Mouse (Mus musculus) cerebellum, postnatal 36 days (tissue): ENCODE measurements around the gene Ykt6.
A peak's percentile ranks its signal among the peaks of the same experiment; 100 is the strongest.
"Not testable (repeated sequence)": the region's sequence is repeated elsewhere in the genome, so short reads cannot be mapped to it uniquely, and the experiment has no call there.

ENCODE experiments used
- DNase-seq, 2 experiments: peaks; one replicate each; pipeline ENCODE4 v3.0.0; 2021 to 2022; ENCODE audit warnings: mixed read lengths in 2 of 2

The Ykt6 gene

DNA sequence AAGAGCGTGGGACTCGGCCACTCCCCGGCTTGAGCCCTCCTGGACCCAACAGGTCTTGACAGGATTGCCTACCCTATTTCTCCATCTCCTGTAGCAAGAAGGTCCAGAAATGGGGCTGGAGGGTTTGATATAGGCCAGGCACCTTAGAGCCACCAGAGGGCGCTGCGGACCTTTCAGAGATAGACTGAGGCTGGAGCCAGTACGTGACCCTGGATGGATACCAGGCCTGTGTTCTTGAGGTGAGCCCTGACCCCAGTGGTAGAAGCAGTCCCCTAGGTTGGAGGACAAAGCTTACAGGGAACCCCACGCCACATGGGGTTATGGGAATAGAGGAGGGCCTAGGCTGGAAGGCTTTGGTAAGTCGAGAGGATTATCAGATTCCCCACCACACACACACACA lies 40.5 kb downstream of the Ykt6 start:
- peak; percentile 92 to 96 for DNase-seq

DNA sequence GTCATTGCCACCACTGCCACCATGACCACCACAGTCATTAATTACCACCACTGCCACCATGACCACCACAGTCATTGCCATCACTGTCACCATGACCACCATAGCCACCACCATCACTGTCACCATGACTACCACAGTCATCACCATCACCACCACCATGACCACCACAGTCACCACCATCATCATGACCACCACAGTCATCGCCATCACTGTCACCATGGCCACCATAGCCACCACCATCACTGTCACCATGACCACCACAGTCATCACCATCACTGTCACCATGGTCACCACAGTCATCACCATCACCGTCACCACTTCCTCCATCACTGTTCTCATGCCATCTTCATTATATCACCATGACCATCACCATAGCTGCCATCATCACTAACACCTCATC lies 43.0 kb downstream of the Ykt6 start:
- DNase-seq: no peak

DNA sequence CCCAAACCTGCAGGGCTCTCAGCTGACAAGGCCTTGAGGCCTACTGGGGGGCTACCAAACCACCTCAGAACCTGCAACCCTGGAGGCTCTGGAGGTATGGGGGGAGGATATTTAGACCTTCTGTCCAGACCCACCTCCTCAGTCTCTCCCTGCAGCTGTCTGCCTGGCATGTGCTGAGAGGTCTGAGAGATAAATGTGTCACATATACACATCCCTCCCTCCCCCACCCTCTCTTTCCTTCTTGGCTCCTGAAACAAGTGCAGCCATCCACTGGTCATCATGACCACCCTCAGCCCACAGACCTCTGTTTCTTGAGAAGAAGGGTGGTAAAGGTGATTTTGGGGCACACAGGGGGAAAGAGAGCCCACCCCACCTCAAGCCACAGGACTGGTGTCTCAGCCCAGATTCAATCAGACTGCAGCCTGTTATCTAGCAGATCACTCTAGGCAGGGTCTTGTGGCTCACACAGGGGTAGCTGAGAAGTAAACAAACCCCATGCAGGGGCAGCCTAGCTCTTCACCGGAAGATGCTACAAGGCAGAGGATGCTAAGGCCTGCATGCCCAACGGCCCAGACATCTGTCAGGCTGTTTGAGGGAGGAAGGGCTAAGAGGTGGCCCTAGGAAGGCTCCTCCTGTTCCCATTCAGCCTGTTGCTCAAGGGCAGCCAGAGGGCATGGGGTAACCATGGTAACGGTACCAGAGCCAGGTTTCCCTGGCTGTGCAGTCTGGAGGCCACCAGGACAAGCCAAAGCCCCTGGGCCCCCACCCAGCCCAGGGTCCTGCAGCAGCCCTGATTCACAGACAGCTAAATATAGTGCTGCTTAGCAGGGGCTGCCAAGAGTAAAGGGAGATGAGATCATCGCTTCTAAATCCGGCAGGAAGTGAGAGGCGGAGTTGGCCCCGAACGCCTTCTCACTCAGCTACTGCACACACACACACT lies 44.6 kb downstream of the Ykt6 start:
- DNase-seq: peak; percentile 79 to 80

DNA sequence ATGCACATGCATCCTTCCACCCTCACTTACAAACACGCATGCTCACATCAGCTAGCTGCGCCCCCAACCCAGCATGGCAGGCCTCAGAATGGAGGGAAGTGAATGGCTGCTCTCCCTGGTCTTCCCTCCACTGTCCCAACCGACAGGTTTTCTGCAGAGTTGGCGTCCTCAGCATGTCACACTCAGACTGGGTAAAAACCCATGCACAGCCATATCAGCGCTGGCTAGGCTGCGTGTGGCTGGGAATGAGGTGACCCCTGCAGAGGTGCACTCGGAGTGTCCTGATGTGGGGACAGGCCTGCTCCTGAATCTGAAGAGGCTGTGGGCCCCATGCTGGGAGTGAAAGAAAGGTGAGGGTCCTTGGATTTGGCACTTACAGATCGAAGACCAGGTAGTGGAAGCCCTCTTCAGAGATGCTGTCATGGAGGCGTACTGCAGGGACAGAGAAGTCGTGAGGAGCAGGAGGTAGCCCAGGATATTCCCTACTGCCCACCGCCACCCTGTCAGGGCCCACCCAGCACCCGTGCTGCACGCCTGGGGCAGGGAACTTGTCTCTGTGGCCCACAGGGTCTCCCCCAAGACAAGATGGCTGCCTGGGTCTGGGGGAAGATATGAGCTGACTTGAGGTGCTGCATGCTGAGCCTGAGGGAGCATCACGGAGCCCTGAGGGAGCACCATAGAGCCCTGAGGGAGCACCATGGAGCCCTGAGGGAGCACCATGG lies 45.6 kb downstream of the Ykt6 start:
- DNase-seq: peak in 1 of 2 experiments; percentile 37

DNA sequence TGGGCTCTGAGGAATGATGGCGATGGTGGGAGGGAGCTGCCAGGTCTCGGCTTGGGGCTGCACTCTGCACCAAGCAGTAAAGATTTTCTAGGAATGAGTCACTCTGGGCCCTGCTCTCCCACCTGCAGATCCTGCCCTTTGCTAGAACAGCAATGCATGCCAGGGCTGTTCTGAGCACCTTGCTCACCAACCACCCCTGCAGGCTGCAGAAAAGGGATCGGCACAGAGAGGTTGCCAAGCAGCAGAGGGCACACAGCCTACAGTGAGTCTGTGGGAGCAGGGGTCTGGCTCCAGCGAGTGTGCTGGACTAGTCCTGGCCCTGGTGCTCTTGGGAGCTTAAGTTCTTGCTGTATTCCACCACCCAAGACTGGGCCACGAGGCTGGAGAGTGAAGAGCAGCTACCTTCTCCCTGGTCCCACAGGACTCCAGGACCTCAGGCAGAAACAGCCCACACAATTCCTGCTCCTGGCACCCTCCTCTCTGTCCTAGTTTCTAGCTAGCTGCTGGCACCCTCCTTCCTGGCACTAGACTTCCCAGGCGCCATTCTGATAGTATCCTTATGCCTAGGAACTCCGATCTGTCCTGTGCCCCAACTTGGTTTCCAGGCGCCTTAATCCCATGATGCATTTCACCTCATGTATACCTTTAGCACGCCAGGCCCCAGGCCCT lies 46.6 kb downstream of the Ykt6 start:
- DNase-seq: peak; percentile 69 to 73

DNA sequence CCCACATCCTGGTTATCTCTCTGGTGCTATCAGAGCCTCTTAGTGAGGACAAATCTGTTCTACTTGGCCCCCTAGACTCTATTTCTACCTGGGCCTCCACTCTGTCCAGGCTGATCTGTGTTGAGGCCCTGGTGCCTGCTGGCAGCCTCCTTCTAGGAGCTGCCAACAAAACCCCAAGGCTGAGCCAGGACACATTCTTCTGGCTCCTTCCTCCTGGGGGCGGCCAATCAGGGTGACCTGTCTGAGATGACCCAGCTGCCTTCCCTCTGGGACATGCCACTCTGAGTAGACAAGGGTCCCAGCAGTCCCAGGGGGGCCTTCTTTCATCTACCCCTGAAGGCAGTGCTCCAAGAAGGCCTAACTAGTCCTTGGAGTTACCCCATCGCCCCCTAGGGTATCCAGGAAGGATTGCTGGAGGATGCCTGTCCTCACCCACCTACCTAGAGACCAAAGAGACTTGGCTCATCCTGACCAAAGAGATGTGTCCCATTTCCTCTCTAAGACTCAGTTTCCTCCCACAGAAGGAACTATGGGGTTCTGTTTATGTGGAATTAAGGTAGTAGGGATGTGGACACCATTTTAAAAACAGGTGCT lies 47.6 kb downstream of the Ykt6 start:
- peak in 1 of 2 experiments; percentile 42 for DNase-seq

DNA sequence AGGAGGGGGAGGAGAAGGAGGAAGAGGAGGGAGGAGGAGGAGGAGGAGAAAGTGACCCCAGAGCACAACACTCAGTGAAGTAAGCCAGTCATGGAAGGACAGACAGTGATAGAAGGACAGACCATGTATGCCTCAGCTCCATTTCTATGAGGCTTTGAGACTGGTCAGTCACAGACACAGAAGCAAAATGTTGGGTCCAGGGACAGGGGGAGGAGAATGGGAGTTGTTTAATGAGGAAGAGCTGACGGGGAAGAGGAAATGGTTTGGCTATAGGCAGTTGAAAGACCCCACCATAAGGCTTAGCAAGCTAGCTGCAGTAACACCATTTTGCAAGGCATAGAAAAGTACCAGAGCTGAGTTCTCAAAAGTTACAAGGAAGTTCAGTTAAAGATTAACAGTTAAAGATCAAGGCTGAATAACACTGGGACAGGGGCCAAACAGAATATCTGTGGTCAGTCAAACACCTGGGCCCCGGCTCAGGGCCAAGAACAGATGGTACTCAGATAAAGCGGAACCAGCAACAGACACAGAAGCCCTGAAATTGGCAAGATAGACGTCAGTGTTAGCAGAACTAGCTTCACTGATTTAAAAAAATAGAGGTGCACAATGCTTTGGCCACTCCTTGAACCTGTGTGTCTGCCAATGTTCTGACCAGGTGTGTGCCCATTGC lies 50.0 kb downstream of the Ykt6 start:
- not testable (repeated sequence) for DNase-seq

DNA sequence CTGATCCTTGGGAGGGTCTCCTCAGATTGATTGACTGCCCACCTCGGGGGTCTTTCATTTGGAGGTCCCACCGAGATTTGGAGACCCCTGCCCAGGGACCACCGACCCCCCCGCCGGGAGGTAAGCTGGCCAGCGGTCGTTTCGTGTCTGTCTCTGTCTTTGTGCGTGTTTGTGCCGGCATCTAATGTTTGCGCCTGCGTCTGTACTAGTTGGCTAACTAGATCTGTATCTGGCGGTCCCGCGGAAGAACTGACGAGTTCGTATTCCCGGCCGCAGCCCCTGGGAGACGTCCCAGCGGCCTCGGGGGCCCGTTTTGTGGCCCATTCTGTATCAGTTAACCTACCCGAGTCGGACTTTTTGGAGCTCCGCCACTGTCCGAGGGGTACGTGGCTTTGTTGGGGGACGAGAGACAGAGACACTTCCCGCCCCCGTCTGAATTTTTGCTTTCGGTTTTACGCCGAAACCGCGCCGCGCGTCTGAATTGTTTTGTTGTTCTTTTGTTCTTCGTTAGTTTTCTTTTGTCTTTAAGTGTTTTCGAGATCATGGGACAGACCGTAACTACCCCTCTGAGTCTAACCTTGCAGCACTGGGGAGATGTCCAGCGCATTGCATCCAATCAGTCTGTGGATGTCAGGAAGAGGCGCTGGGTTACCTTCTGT lies 51.0 kb downstream of the Ykt6 start:
- DNase-seq: not testable (repeated sequence)

DNA sequence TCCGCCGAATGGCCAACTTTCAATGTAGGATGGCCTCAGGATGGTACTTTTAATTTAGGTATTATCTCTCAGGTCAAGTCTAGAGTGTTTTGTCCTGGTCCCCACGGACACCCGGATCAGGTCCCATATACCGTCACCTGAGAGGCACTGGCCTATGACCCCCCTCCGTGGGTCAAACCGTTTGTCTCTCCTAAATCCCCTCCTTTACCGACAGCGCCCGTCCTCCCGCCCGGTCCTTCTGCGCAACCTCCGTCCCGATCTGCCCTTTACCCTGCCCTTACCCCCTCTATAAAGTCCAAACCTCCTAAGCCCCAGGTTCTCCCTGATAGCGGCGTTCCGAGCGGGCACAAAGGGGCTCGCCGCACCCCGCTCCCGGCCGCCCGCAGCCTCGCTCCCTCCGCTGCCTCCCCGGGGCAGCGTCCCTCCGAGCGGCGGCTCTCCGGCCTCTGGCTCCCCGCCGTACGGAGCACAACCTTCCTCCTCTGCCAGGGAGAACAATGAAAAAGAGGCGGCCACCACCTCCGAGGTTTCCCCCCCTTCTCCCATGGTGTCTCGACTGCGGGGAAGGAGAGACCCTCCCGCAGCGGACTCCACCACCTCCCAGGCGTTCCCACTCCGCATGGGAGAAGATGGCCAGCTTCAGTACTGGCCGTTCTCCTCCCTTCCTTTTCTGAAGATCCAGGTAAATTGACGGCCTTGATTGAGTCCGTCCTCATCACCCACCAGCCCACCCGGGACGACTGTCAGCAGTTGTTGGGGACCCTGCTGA lies 51.7 kb downstream of the Ykt6 start:
- DNase-seq: not testable (repeated sequence)

DNA sequence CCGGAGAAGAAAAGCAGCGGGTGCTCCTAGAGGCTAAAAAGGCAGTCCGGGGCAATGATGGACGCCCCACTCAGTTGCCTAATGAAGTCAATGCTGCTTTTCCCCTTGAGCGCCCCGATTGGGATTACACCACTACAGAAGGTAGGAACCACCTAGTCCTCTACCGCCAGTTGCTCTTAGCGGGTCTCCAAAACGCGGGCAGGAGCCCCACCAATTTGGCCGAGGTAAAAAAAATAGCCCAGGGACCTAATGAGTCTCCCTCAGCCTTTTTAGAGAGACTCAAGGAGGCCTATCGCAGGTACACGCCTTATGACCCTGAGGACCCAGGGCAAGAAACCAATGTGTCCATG lies 52.3 kb downstream of the Ykt6 start:
- peak in 1 of 2 experiments; percentile 36 for DNase-seq

DNA sequence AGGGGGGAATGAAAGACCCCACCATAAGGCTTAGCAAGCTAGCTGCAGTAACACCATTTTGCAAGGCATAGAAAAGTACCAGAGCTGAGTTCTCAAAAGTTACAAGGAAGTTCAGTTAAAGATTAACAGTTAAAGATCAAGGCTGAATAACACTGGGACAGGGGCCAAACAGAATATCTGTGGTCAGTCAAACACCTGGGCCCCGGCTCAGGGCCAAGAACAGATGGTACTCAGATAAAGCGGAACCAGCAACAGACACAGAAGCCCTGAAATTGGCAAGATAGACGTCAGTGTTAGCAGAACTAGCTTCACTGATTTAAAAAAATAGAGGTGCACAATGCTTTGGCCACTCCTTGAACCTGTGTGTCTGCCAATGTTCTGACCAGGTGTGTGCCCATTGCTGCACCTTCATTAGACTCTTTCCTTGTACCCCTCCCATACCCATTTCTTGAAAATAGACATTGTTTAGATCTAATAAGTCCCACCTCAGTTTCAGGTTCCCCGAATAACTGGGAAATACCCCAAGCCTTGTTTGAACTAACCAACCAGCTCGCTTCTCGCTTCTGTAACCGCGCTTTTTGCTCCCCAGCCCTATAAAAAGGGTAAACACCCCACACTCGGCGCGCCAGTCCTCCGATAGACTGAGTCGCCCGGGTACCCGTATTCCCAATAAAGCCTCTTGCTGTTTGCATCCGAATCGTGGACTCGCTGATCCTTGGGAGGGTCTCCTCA lies 55.4 kb downstream of the Ykt6 start:
- not testable (repeated sequence) for DNase-seq

DNA sequence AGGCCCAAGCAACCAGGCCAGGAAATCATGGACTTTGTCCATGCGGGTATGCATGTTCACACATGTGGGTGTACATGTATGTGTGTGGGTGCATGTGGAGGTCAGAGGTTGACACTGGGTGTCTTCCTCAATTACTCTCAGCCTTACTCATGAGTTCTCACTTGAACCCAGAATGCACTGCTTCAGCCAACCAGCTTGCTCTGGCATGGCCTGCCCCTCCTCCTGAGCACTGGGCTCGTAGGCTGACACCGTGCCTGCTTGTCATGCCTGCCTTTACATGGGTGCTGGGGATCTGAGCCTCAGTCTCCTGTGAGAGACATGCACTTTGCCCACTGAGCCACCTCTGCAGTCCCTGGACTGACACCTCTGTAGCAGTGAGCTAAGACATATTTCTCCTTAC lies 56.4 kb downstream of the Ykt6 start:
- DNase-seq: no peak

DNA sequence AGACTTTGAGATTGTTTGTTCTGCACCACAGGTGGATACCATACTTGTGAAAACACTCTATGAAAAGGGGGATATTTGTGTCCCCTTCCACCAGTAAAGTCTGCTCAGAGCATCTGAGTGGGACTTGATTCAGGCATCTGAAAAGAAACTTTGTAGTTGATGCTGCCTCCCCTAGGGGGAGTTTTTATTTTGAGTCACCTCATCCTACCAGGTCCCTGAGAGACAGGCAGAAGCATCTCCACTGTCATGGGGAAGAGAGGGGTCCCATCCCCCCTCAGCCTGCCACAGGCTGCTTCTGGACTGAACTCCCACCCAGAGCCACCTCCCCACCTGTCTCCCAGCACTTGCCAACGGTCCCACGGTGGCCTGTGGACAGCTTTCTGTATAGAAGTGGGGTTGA lies 57.9 kb downstream of the Ykt6 start:
- no peak for DNase-seq

DNA sequence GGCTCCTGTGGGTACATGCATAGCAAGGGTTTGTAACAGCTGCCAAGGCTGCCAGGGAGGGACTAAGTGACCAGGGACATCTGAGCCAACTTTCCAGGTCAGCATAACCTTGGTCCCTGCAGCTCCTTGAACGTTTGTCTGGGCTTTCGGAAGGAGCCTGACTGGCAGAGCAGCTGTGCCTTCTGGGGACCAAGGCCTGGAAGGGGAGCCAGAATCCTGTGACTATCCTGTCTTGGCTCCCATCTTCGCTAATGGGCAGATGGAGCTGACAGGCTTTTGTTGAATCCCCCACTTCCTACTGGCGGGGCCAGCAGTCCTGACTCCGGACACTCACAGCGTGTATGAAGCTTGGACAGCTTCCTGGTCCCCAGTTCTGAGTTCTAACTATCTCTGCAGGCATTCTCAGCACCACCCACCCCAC lies 59.5 kb downstream of the Ykt6 start:
- peak; percentile 81 for DNase-seq

DNA sequence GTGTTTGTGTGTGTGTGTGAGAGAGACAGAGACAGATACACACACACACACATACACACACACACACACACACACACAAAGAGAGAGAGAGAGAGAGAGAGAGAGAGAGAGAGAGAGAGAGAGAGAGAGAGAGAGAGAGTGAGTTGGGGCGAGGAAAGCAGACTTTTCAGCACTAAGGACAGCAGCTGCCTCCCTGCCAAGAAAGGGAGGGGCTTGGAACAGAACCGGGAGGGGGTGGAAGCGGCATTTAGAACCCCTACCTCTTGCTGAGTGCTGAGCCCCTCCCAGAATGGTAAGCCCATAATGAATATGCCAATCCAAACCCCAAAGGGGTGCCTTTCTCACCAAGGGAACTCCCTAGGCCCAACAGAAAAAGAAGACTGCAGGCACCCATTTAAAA lies 60.9 kb downstream of the Ykt6 start:
- DNase-seq: no peak

DNA sequence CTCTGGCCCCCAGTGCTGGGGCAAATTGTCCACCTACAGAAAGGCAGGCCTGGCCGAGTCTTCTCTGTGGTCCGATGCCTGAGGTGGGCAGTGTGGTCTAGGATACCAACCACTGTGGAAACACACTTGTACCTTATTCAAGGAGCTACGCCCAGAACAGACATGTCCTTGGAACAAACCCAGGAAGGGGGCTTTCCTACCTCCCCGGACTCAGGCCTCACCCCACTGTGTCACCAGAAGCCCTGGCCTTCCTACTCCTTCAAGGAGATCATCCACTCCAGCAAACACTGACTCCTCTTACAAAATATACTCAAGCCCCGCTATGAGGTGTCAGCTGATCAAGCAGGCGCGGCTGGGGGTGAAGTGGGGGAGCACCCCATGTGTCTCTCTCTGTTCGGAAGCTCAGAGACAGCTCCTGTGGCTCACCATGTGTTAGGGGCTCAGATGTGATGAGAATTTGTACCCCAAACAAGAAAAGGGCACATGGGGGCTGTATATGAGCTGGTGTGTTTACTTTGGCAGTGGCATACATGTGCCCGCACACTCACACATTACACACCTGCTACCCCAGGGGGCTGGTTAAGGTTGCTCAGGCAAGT lies 61.4 kb downstream of the Ykt6 start:
- DNase-seq: peak in 1 of 2 experiments; percentile 38
